Mouse (Mus musculus): Measurements from ENCODE around the gene Nppb. TPM values are rescaled to one million over a fixed set of nuclear protein-coding genes. Genes with fewer than 3 reads are reported as not detected.
A peak's percentile ranks its signal among the peaks of the same experiment; 100 is the strongest.

Gene Nppb
- polyA plus RNA-seq, 1 experiment = not detected

DNA sequence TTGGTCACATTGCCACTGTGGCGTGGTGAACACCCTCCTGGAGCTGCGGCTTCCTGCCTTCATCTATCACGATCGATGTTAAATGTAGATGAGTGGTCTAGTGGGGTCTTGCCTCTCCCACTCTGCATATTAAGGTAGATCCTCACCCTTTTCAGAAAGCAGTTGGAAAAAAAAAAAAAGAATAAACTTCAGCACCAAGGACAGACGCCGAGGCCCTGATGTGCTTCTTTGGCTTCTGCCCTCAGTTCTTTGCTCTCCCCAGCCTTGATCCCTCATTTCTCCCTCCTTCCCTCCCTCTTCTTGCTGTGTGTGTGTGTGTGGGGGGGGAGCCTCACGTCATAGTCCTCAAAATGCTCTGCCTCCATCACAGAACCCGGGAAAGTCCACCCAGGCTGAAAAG, 16.3 kb downstream of the Nppb start:
- DNase-seq = no peak
- TF ChIP-seq POLR2A (IDR thresholded peaks at IDR 0.05; ENCODE audit: low read depth, low read length) = no peak
- TF ChIP-seq CTCF (conservative IDR thresholded peaks at IDR 0.05; ENCODE audit: insufficient read depth, insufficient read length, low read depth, low read length) = no peak
- Histone ChIP-seq H3K27me3 (replicated peaks; ENCODE audit: control insufficient read depth, insufficient read depth, low read length) (no peaks in the 10 kb centered on the region), H3K4me3 (ENCODE audit: insufficient read depth, low read depth, low read length) (no peak overlapping the region), H3K4me1 (ENCODE audit: control insufficient read depth, insufficient read depth, low read length) (no peaks in the 10 kb centered on the region), H3K27ac (ENCODE audit: insufficient read depth, low read depth, low read length) (no peak overlapping the region), H3K36me3 (ENCODE audit: control insufficient read depth, insufficient read depth, low read length) (peaks cover 4% of the 10 kb centered on the region; the same call in 1 of the 2 replicates)
- WGBS = 48% methylated on average over 8 of the region's 8 CpGs

- Histone ChIP-seq H3K36me3 (ENCODE audit: control insufficient read depth, insufficient read depth, low read length) (peaks cover 4% of the 10 kb centered on the region; the same call in 1 of the 2 replicates), H3K27ac (ENCODE audit: insufficient read depth, low read depth, low read length) (no peak overlapping the region), H3K4me1 (ENCODE audit: control insufficient read depth, insufficient read depth, low read length) (no peaks in the 10 kb centered on the region), H3K4me3 (ENCODE audit: insufficient read depth, low read depth, low read length) (no peak overlapping the region), H3K27me3 (replicated peaks; ENCODE audit: control insufficient read depth, insufficient read depth, low read length) (no peaks in the 10 kb centered on the region)
- WGBS = 60% methylated on average over 7 of the region's 7 CpGs
- no peak for DNase-seq
- TF ChIP-seq CTCF (conservative IDR thresholded peaks at IDR 0.05; ENCODE audit: insufficient read depth, insufficient read length, low read depth, low read length) (no peak), POLR2A (IDR thresholded peaks at IDR 0.05; ENCODE audit: low read depth, low read length) (no peak)
Observed at GRCm38 (mm10) chr4:148004361-148004760, 18.8 kb downstream of the Nppb start.

DNA sequence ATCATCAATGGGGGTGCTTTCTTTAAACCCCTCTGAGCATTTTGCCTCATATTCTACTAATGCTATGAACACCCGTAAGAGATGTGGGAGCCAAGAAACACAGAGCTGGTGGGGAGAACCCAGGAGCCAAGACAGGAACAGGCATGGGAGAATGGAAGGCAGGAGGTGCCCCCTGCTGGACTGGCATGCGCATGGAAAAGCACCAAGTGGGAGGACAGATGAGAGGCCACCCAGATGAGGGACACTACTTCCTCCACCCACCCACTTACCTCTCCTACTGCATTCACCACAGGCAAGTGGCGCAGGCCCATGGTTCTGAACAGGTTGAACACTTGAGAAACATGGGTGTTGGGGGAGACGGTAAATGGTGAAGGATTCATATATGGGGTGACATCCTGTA, 22.8 kb downstream of the Nppb start:
- DNase-seq = peak; percentile 61
- TF ChIP-seq CTCF (conservative IDR thresholded peaks at IDR 0.05; ENCODE audit: insufficient read depth, insufficient read length, low read depth, low read length) (peak; percentile 76), POLR2A (IDR thresholded peaks at IDR 0.05; ENCODE audit: low read depth, low read length) (no peak)
- no peak overlapping the region for H3K4me3 ChIP-seq (ENCODE audit: insufficient read depth, low read depth, low read length)
- H3K4me1 ChIP-seq (ENCODE audit: control insufficient read depth, insufficient read depth, low read length) = no peaks in the 10 kb centered on the region
- 79% methylated on average over 4 of the region's 4 CpGs for whole genome bisulfite sequencing
- H3K27ac ChIP-seq (ENCODE audit: insufficient read depth, low read depth, low read length) = no peak overlapping the region
- peaks cover 4% of the 10 kb centered on the region; the same call in 1 of the 2 replicates for H3K36me3 ChIP-seq (ENCODE audit: control insufficient read depth, insufficient read depth, low read length)
- no peaks in the 10 kb centered on the region for H3K27me3 ChIP-seq (replicated peaks; ENCODE audit: control insufficient read depth, insufficient read depth, low read length)

DNA sequence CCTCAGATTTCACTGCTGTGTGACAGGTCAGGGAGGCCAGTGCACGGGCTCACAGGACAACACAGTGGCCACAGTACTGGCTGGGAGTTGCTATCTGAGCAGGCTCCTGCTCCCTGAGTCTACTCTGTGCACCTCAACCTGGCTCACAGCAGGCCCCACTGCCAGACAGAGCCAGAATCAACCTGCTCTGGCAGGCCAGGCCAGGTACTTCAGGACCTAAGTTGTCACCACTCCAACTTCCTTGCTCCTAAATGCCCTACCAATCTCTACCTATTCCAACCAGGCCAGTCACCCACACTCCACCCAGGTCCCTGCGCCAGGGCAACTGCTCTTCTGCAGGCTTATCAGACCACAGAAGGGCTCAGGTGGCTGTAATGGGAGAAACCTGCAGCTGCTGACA, 24.1 kb downstream of the Nppb start:
- H3K27me3 ChIP-seq (replicated peaks; ENCODE audit: control insufficient read depth, insufficient read depth, low read length) = no peaks in the 10 kb centered on the region
- TF ChIP-seq POLR2A (IDR thresholded peaks at IDR 0.05; ENCODE audit: low read depth, low read length) (no peak), CTCF (conservative IDR thresholded peaks at IDR 0.05; ENCODE audit: insufficient read depth, insufficient read length, low read depth, low read length) (no peak)
- H3K4me3 ChIP-seq (ENCODE audit: insufficient read depth, low read depth, low read length) = no peak overlapping the region
- H3K4me1 ChIP-seq (ENCODE audit: control insufficient read depth, insufficient read depth, low read length) = no peaks in the 10 kb centered on the region
- H3K36me3 ChIP-seq (ENCODE audit: control insufficient read depth, insufficient read depth, low read length) = peaks cover 4% of the 10 kb centered on the region; the same call in 1 of the 2 replicates
- no peak overlapping the region; the same call in 1 of the 2 replicates for H3K27ac ChIP-seq (ENCODE audit: insufficient read depth, low read depth, low read length)
- WGBS = 79% methylated on average over 2 of the region's 2 CpGs
- DNase-seq = peak; percentile 64

GRCm38 (mm10) chr4:148011332-148011731, 25.7 kb downstream of the Nppb start:
- DNase-seq = no peak
- Histone ChIP-seq H3K36me3 (ENCODE audit: control insufficient read depth, insufficient read depth, low read length) (peaks cover 3% of the 10 kb centered on the region; the same call in 1 of the 2 replicates), H3K4me3 (ENCODE audit: insufficient read depth, low read depth, low read length) (no peak overlapping the region), H3K27me3 (replicated peaks; ENCODE audit: control insufficient read depth, insufficient read depth, low read length) (no peaks in the 10 kb centered on the region), H3K27ac (ENCODE audit: insufficient read depth, low read depth, low read length) (no peak overlapping the region), H3K4me1 (ENCODE audit: control insufficient read depth, insufficient read depth, low read length) (no peaks in the 10 kb centered on the region)
- no peak for TF ChIP-seq POLR2A (IDR thresholded peaks at IDR 0.05; ENCODE audit: low read depth, low read length)
- no peak for TF ChIP-seq CTCF (conservative IDR thresholded peaks at IDR 0.05; ENCODE audit: insufficient read depth, insufficient read length, low read depth, low read length)
- 60% methylated on average over 3 of the region's 3 CpGs for WGBS

DNA sequence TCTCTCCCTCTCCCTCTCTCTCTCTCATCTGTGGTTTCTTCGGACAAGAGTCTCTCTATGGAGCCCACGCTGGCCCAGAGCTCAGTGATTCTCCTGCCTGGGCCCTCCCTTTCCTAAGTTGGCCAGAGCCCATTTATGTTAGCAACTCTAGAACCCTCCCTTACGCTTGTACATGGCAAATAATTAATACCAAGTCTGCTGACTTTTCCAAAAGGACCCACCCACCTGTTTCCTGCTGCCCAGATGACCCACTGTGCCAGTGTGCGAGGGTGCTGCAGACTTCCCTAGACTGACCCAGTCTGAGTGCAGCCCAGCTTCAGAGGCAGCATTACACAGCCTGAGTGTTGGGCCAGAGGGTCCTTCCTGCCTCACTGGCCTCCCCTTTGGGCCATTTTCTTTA, 26.6 kb downstream of the Nppb start:
- no peaks in the 10 kb centered on the region for H3K27me3 ChIP-seq (replicated peaks; ENCODE audit: control insufficient read depth, insufficient read depth, low read length)
- no peak overlapping the region for H3K4me3 ChIP-seq (ENCODE audit: insufficient read depth, low read depth, low read length)
- H3K36me3 ChIP-seq (ENCODE audit: control insufficient read depth, insufficient read depth, low read length) = no peaks in the 10 kb centered on the region
- H3K4me1 ChIP-seq (ENCODE audit: control insufficient read depth, insufficient read depth, low read length) = peaks cover 6% of the 10 kb centered on the region; the same call in 1 of the 2 replicates
- 52% methylated on average over 4 of the region's 4 CpGs for WGBS
- DNase-seq = peak; percentile 66
- no peak for TF ChIP-seq POLR2A (IDR thresholded peaks at IDR 0.05; ENCODE audit: low read depth, low read length)
- no peak overlapping the region for H3K27ac ChIP-seq (ENCODE audit: insufficient read depth, low read depth, low read length)

DNA sequence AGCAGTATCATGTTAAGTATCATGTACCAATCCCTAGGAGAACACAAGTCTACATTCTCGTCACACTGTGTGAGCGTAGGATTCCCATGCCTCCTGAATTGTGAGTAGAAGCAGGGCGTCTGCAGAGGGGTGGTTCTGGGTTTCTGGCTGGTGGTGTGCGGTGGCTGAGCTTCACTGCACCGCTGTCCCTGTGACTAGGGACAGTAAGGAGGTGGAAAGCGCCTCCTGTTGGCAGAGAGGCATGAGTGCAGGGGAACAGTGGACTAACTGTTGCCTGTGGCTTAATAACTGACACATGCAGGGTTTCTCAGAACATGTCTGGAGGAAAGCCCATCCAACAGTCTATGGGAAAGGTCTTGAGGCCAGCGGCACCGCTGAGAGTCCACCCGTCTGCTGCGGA, 29.8 kb downstream of the Nppb start:
- TF ChIP-seq CTCF (conservative IDR thresholded peaks at IDR 0.05; ENCODE audit: insufficient read depth, insufficient read length, low read depth, low read length) = peak; percentile 48
- no peak for TF ChIP-seq POLR2A (IDR thresholded peaks at IDR 0.05; ENCODE audit: low read depth, low read length)
- Histone ChIP-seq H3K27me3 (replicated peaks; ENCODE audit: control insufficient read depth, insufficient read depth, low read length) (no peaks in the 10 kb centered on the region), H3K36me3 (ENCODE audit: control insufficient read depth, insufficient read depth, low read length) (no peaks in the 10 kb centered on the region), H3K27ac (ENCODE audit: insufficient read depth, low read depth, low read length) (no peak overlapping the region), H3K4me3 (ENCODE audit: insufficient read depth, low read depth, low read length) (no peak overlapping the region), H3K4me1 (ENCODE audit: control insufficient read depth, insufficient read depth, low read length) (peaks cover 6% of the 10 kb centered on the region; the same call in 1 of the 2 replicates)
- WGBS = 83% methylated on average over 10 of the region's 10 CpGs
- DNase-seq = peak; percentile 32

Measured in kidney, adult 2 months (tissue).